Mouse (Mus musculus) hindbrain, embryonic 12.5 days (tissue): Measurements from ENCODE around the gene Cep135. TPM values are rescaled to one million over a fixed set of nuclear protein-coding genes. Genes with fewer than 3 reads are reported as not detected.

Experiments used
- ATAC-seq: fragments of 200-750 bp; cut with Nextera tagmentation; 2 replicates; pipeline ENCODE4 v1.8.0; 2017; ENCODE audit warnings: moderate TSS enrichment; ENCODE audit not compliant: low FRiP score
- H3K27ac ChIP-seq: fragments of 300-500 bp; sonication (generic); 2 replicates; pipeline ENCODE4 v1.5.1; 2016; ENCODE audit warnings: mild to moderate bottlenecking
- H3K27me3 ChIP-seq: fragments of 300-500 bp; sonication (generic); 2 replicates; pipeline ENCODE4 v1.6.1; 2016; ENCODE audit warnings: mild to moderate bottlenecking
- H3K36me3 ChIP-seq: fragments of 300-500 bp; sonication (generic); 2 replicates; pipeline ENCODE4 v1.6.1; 2016; ENCODE audit warnings: mild to moderate bottlenecking
- H3K4me1 ChIP-seq: fragments of 300-500 bp; sonication (generic); 2 replicates; pipeline ENCODE4 v1.6.1; 2016
- H3K4me2 ChIP-seq: fragments of 300-500 bp; sonication (generic); replicated peaks from 2 replicates; pipeline ENCODE4 v1.6.1; 2016; ENCODE audit warnings: mild to moderate bottlenecking
- H3K4me3 ChIP-seq: fragments of 300-500 bp; sonication (generic); 2 replicates; pipeline ENCODE4 v1.5.1; 2016; ENCODE audit warnings: mild to moderate bottlenecking
- H3K9ac ChIP-seq: fragments of 300-500 bp; sonication (generic); 2 replicates; pipeline ENCODE4 v1.6.1; 2016; ENCODE audit warnings: mild to moderate bottlenecking, moderate library complexity
- H3K9me3 ChIP-seq: fragments of 300-500 bp; sonication (generic); replicated peaks from 2 replicates; pipeline ENCODE4 v1.6.1; 2016; ENCODE audit warnings: mild to moderate bottlenecking
- WGBS: fragments of 180-500 bp; shearing (Covaris S2); methylation state at CpG from one replicate; pipeline ENCODE4 v1.1.7; 2016; 5-methylcytosine and 5-hydroxymethylcytosine counted together
- polyA plus RNA-seq: library from polyadenylated mRNA; unstranded; fragments of >200 nt; fragmentation: Nextera tagmentation; extraction: Ambion mirVana; gene quantifications from 2 replicates; pipeline ENCODE4 v1.2.1, GENCODE M21; 2016

Cep135 gene
- polyA plus RNA-seq, 1 experiment from 2014 or later = 8.3 TPM

DNA sequence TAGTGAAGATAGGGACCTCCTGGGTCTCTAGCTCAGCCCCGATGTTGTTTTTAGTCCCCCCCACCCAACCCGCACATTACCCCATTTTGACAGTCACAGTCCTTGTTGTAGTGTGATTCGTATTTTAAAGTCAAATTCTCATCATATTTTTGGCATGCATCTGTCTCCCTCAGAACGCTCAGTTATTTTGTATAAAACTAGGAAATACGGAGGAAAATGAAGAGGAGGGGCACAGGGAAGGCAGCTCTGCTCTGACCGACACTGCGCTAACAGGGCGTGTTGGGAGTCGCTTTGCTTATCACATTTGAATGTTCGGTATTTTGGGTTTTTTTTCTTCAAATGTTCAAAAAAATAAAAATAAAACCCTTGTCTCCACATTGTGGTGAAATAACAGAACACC lies 81.7 kb downstream of the Cep135 start:
- Histone ChIP-seq H3K36me3 (peaks cover 10% of the 10 kb centered on the region), H3K9ac (no peak overlapping the region), H3K4me1 (peaks cover 33% of the 10 kb centered on the region), H3K9me3 (no peaks in the 10 kb centered on the region), H3K4me2 (no peak overlapping the region), H3K4me3 (no peak overlapping the region), H3K27ac (no peak overlapping the region), H3K27me3 (no peaks in the 10 kb centered on the region)
- WGBS = 93% methylated on average over 10 of the region's 10 CpGs
- ATAC-seq = no peak

DNA sequence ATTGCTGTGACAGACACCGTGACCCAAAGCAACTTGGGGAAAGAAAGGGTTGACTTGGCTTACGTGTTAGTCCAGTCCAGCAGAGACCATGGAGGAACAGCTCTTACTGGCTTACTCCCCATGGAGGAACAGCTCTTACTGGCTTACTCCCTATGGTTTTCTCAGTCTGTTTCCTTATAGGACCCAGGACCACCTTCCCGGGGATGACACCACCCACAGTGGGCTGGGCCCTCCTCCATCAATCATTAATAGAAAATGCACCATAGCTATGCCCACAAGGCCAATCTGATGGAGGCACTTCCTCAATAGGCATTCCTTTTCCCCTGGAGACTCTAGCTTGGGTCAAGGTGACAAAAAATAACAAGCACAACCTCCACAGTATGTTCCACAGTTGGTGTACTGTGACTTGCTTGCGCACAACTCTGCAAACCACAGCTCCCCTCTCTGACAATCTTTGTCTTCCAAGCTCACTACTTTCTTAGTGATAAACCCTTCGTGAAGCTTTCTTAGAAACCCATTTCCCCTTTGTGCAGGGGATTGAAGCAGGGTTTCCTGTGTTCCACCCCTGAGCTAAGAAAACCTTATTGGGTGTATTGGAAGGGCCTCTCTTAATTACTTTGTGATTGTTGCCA lies 85.6 kb downstream of the Cep135 start:
- Histone ChIP-seq H3K4me3 (no peak overlapping the region), H3K27me3 (no peaks in the 10 kb centered on the region), H3K36me3 (peaks cover 14% of the 10 kb centered on the region), H3K4me1 (no peaks in the 10 kb centered on the region), H3K9ac (no peak overlapping the region), H3K27ac (no peak overlapping the region), H3K4me2 (no peak overlapping the region), H3K9me3 (no peaks in the 10 kb centered on the region)
- no peak for ATAC-seq
- WGBS = 95% methylated on average over 5 of the region's 5 CpGs

DNA sequence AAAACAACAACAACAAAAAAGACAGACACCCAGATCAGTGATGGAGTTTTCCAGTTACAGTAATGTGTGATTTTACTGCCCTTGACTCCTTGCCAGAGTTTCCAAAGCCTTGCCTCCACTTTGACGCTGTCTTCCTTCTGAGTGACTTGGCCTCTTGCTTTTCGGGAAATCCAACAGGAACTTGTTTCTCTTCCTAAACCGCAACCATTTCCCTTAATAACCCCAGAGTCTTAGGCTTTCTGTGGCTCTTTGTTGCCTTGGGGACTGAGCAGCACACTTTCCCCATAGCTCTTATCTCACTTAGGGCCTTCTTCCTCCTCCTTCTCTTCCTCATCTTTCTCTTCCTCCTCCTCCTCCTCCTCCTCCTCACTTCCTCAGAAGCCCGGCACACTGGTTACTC lies 86.9 kb downstream of the Cep135 start:
- Histone ChIP-seq H3K4me1 (no peaks in the 10 kb centered on the region), H3K36me3 (peaks cover 19% of the 10 kb centered on the region)

DNA sequence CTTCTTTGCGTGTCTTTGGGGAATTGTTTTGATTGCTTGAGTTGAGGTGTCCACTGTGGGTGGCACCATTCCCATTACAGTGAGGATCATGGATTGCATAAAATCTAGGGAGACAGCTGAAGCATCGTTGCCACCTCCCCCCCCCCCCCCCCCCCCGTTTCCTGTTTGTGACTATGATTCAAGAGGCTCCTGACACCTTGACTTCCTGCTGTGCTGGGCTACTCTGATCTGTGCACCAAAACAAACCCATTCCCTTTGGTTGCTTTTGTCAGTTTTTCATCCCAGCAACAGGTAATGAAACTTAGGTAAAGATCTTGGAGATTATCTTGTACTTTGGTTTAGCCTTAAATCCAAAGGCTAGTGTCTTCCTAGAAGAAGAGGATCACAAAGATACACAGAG lies 92.5 kb downstream of the Cep135 start:
- no peak overlapping the region for H3K4me2 ChIP-seq
- H3K4me3 ChIP-seq = no peak overlapping the region
- no peaks in the 10 kb centered on the region for H3K9me3 ChIP-seq
- no peak overlapping the region for H3K9ac ChIP-seq
- no peak overlapping the region for H3K27ac ChIP-seq
- no peak for ATAC-seq
- H3K27me3 ChIP-seq = no peaks in the 10 kb centered on the region
- 78% methylated on average over 2 of the region's 3 CpGs for WGBS
- H3K36me3 ChIP-seq = peaks cover 9% of the 10 kb centered on the region
- peaks cover 29% of the 10 kb centered on the region for H3K4me1 ChIP-seq

More for the DNA sequence above, 86.9 kb downstream of the Cep135 start:
- no peak for ATAC-seq
- no peaks in the 10 kb centered on the region for H3K9me3 ChIP-seq
- H3K4me3 ChIP-seq = no peak overlapping the region
- WGBS = 85% methylated on average over 4 of the region's 4 CpGs
- H3K27ac ChIP-seq = no peak overlapping the region
- H3K27me3 ChIP-seq = no peaks in the 10 kb centered on the region
- no peak overlapping the region for H3K9ac ChIP-seq
- H3K4me2 ChIP-seq = no peak overlapping the region

DNA sequence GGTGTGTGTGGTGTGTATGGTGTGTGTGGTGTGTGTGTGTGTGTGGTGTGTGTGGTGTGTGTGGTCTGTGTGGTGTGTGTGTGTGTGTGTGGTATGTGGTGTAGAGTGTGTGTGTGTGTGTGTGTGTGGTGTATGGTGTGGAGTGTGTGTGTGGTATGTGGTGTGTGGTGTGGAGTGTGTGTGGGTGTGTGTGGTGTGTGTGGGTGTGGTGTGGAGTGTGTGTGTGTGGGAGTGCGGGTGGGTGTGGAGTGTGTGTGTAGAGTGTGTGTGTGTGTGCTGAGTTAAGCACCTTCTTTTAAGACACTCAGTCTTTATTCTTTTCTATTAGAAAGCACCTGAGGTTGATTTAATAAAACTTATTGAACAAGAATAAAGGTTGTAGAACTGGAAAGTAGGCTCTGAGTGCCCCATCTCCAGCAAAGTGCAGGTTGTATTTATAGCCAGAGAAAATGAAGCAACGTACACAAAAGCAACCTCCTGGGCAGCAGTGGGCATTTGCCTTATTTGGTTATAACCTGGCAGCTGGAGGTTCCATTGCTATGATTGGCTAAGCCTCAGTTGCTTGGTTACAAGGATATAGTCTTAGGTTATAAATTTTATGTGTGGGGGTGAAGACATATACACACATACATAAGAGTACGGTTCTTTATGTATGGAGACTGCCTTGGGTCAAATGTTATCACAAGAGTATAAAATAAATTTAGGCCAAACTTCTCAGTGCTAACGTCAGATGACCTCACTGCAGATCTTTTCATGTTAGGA lies 93.6 kb downstream of the Cep135 start:
- ATAC-seq = peak; percentile 23; the same call in 1 of the 2 replicates
- H3K9me3 ChIP-seq = no peaks in the 10 kb centered on the region
- WGBS = 69% methylated on average over 4 of the region's 4 CpGs
- no peak overlapping the region for H3K4me2 ChIP-seq
- peaks cover 29% of the 10 kb centered on the region for H3K4me1 ChIP-seq
- H3K4me3 ChIP-seq = no peak overlapping the region
- no peak overlapping the region for H3K9ac ChIP-seq
- no peaks in the 10 kb centered on the region for H3K27me3 ChIP-seq
- H3K27ac ChIP-seq = peak overlapping the region; percentile 60
- H3K36me3 ChIP-seq = peaks cover 7% of the 10 kb centered on the region

DNA sequence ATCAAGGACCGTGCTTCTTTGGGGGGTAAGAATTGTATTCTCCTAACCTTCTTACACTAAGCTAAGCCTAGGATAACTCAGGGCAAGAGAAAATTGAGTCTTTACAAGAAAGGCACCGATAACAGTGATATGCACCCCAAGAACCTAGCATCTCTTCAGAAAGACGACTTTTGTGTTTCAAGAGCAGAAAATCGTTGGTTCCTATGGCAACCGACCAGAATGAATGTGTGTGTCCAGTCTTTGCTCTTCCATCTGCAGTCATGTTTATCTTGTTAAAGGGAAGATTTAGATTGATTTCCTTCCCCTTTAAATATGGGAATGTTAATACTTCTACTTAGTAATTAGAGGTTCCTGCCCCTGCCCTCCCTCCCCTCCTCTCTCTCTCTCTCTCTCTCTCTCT lies 95.0 kb downstream of the Cep135 start:
- Histone ChIP-seq H3K9ac (no peak overlapping the region), H3K27me3 (no peaks in the 10 kb centered on the region), H3K4me1 (peaks cover 29% of the 10 kb centered on the region), H3K36me3 (peaks cover 12% of the 10 kb centered on the region), H3K9me3 (no peaks in the 10 kb centered on the region), H3K27ac (peak overlapping the region; percentile 62; the same call in 1 of the 2 replicates), H3K4me3 (no peak overlapping the region), H3K4me2 (no peak overlapping the region)
- ATAC-seq = 0 out of 2 replicates have a peak, but pooled peaks have one; percentile 17
- WGBS = 46% methylated on average over 5 of the region's 5 CpGs

DNA sequence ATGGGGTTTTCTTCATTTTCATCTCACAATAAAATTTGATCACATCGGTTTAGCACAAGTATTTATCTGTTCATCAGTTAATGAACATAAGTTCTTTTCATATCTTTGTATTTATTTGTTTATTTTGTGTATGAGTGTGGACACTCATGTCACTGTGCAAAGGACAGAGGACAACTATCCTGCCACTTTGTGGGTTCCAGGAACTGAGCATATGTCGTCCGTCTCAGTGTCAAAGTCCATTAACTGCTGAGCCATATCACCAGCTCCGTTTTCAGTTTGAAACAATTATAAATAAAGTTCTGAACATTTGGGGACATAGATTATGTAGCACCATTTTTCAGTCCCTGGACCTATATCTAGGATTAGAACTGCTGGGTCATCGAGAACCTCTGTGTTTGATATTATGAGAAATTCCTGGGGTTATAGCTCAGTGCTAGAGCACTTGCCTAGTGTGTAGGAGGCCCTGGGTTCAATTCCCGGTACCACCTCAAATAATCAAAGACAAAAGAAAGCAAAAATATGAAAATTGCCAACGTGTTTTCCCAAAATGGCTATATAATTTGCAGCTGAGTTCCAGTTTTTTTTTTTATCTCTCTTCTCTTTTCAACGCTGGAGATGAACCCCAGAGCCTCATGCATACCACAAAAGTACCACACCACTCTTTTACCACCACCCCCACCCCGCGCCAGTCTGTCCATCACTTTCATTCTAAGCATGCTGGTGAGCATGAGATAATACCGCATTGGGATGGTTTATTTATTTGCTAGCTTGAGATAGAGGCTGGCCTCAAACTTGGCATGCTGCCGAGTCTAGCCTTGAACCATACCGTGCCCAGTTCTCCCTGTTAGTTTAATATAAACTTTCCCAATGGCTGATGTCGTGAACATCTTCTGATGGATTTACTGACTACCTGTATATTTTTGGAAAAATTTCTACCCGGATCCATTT lies 96.4 kb downstream of the Cep135 start:
- H3K4me2 ChIP-seq = no peak overlapping the region

DNA sequence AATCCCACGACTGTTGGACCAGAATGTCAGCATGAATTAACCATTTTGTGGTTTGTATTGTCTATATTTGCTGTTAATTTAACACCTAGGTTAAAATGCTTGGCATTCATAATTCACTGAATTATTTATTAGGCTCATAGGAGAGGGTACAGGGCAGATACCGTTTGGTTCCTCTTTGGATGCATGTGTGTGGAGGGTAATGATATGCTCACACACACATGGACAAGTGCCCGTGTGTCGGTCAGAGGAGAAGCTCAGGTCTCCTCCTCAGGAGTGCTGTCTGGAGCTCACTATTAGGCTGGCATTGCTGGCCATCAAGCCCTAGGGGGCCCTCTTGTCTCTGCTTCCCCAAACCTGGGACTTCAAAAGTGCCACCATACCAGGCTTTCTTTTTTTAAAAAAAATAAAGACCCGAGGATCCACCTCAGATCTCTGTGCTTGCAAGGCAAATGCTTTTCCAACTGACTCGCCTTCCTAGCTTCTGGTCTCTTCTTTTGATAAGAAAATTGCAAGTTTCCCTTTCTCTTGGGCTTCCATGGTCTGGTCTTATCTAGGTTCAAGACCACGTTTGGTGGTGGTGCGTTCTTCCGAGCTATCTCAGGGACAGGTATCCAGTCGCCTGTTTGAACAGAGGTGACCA lies 99.6 kb downstream of the Cep135 start:
- Histone ChIP-seq H3K9ac (no peak overlapping the region), H3K27me3 (no peaks in the 10 kb centered on the region), H3K4me3 (no peak overlapping the region), H3K4me1 (peaks cover 15% of the 10 kb centered on the region), H3K27ac (no peak overlapping the region), H3K36me3 (peaks cover 7% of the 10 kb centered on the region; the same call in 1 of the 2 replicates), H3K9me3 (no peaks in the 10 kb centered on the region), H3K4me2 (no peak overlapping the region)
- no peak for ATAC-seq
- WGBS = 92% methylated on average over 10 of the region's 10 CpGs

More for the DNA sequence above, 96.4 kb downstream of the Cep135 start:
- peaks cover 11% of the 10 kb centered on the region for H3K36me3 ChIP-seq
- no peak for ATAC-seq
- 92% methylated on average over 15 of the region's 15 CpGs for WGBS
- no peak overlapping the region for H3K9ac ChIP-seq
- H3K4me1 ChIP-seq = peaks cover 29% of the 10 kb centered on the region
- H3K9me3 ChIP-seq = no peaks in the 10 kb centered on the region
- H3K27me3 ChIP-seq = no peaks in the 10 kb centered on the region
- H3K4me3 ChIP-seq = no peak overlapping the region
- H3K27ac ChIP-seq = no peak overlapping the region

DNA sequence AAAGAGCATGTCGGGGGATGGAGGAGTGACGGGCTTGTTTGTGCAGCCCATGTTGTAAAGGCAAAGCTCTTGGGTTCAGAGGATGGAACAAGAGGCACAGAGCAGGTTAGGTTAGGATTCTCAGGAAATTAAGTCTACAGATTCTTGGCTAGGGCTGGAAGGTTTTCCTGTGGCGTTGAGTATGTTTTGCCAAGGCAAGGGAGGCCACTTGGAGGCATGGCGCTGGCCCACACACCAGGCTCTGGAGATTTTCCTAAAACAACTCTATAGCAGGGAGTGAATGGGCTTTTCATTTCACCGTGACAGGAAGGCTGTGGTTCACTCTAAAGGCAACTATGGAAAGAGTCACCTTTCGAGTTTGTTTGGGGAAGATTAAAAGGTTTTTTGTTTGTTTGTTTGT lies 100.1 kb downstream of the Cep135 start:
- H3K27me3 ChIP-seq = no peaks in the 10 kb centered on the region
- ATAC-seq = no peak
- no peak overlapping the region for H3K27ac ChIP-seq
- 82% methylated on average over 6 of the region's 6 CpGs for WGBS
- peaks cover 7% of the 10 kb centered on the region; the same call in 1 of the 2 replicates for H3K36me3 ChIP-seq
- H3K9ac ChIP-seq = no peak overlapping the region
- no peak overlapping the region for H3K4me3 ChIP-seq
- no peaks in the 10 kb centered on the region for H3K9me3 ChIP-seq
- no peak overlapping the region for H3K4me2 ChIP-seq
- peaks cover 10% of the 10 kb centered on the region for H3K4me1 ChIP-seq

DNA sequence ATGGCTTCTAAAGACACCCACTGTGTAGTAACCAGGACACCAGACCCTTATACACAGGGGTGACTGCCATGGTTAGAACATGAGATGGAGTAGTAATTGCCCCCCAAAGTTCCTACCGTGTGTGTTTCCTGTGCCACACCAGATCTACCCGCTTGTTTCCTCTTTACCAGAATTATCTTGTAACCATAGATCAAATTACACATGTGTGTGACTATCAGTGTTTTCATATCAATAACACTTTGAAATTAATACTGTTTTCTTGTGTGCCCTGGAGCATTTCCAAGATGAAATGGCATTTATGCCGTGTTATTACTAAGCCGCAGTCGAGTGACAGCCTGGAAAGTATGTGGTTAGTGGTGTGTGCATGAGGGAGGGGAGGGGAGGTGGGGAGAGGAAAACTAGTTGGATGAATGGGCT lies 101.7 kb downstream of the Cep135 start:
- H3K9ac ChIP-seq = no peak overlapping the region
- ATAC-seq = no peak
- no peaks in the 10 kb centered on the region for H3K27me3 ChIP-seq
- WGBS = 64% methylated on average over 5 of the region's 5 CpGs
- H3K27ac ChIP-seq = no peak overlapping the region
- peaks cover 7% of the 10 kb centered on the region; the same call in 1 of the 2 replicates for H3K36me3 ChIP-seq
- H3K4me2 ChIP-seq = no peak overlapping the region
- no peaks in the 10 kb centered on the region for H3K9me3 ChIP-seq
- no peak overlapping the region for H3K4me3 ChIP-seq
- H3K4me1 ChIP-seq = peaks cover 9% of the 10 kb centered on the region; the same call in 1 of the 2 replicates

DNA sequence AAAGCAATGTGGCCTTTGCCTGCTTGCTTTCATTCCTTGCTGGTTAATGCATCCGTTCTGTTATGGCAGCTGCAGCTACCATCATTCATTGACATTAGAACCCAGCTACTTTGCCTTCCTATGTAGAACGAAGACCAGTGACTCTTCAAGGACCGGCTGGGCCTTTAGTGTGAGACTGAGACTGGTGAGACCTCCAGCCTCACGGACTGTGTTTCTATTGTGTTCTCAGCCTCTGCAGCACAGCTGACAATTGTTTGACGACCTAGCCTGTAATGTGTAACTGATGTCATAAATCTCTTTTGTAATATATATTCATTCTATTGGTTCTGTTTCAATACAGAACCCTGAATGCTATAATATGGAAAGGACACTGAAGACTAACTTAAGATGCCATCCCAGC lies 102.8 kb downstream of the Cep135 start:
- Histone ChIP-seq H3K27ac (no peak overlapping the region), H3K4me2 (no peak overlapping the region), H3K27me3 (no peaks in the 10 kb centered on the region), H3K4me3 (no peak overlapping the region), H3K9ac (no peak overlapping the region), H3K36me3 (peaks cover 7% of the 10 kb centered on the region; the same call in 1 of the 2 replicates), H3K9me3 (peaks cover 4% of the 10 kb centered on the region; the same call in 1 of the 2 replicates), H3K4me1 (peaks cover 9% of the 10 kb centered on the region; the same call in 1 of the 2 replicates)
- no peak for ATAC-seq
- 83% methylated on average over 5 of the region's 5 CpGs for WGBS
